Mouse (Mus musculus) neutrophil, adult 5-6 weeks (primary cell): ENCODE measurements around the gene B4galnt4. TPM values are rescaled to one million over a fixed set of nuclear protein-coding genes. Genes with fewer than 3 reads are reported as not detected.
"Not testable (repeated sequence)": the region's sequence is repeated elsewhere in the genome, so short reads cannot be mapped to it uniquely, and the experiment has no call there.

ENCODE experiments used
- ATAC-seq: fragments of 151-379, 151-347 bp; 2 replicates; pipeline ENCODE4 v1.8.0; 2017; ENCODE audit warnings: mild to moderate bottlenecking, moderate TSS enrichment; ENCODE audit not compliant: insufficient number of reproducible peaks, poor library complexity, low FRiP score, severe bottlenecking; ENCODE audit errors: extremely low read depth
- total RNA-seq: library from RNA; stranded (forward); fragments of 200-1000 nt; gene quantifications from 2 replicates; pipeline ENCODE4 v1.2.3, GENCODE M21; 2017

B4galnt4 gene
- total RNA-seq = not detected in 2 replicates

DNA sequence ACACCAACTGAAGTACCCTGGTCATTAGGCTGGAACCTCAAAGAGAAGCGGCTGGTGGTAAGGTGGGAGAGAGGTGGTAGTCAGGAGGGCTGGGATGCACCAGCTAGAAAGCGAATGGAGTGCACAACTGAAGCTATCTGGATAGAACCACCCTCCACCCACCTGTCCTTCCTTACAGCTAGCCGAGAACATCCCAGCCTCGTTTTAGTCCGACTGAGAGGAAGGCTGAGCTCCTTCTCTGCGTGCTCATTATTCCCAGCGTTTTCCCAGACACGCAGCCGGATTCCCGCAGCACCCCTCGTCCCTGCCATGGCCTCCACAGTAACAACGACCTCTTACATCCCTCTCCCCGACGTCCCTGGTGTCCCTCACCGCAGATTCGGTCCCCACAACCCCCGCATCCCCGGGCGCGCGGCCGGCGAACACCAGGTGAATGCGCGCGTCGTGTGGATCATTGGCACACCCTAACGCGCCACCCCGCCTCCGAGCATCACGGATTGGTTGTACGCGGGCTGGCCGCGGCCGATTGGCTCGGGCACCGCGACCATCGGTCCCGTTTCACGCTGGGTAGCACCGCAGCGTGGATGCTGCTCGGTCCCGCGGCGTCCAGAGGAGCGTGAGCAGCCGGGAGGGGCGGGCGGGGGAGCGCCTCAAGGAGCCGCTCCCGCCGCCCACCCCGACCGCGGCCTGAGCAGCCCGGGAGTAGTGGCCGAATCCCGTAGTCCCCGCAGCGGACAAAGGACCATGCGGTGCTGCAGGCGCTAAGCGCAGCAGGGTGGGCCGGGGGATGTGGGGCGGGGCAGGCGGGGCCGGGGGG, at the start of gene B4galnt4:
Gene B4galnt4, plus strand, starts transcription at position 679 of the 817 bp plus-strand sequence.
- no peak for ATAC-seq

DNA sequence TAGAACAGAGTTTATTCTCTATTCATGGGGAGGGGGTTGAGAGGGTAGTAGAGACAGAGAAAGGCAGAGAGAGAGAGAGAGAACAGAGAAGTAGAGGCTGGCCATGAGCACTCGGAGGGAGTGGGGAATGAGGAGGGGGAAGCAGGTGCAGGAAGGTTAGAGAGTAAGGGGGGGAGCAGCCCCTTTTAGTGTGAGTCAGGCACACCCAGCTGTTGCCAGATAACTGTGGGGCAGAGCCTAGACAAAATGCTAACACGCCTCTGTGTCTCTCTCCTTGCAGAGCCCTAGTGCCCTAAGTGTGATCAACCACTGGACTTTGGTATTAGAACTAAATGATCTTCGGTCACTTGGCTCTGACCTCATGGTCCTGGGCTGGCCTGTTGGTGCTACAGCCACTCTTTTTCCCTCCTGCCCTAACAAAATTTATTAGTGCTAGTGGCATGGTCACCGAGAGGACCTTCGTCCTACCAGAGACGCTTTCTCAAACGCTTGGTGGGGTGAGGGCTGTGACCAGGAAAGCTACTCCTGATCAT, 49.6 kb upstream of the B4galnt4 start:
- ATAC-seq = no peak

DNA sequence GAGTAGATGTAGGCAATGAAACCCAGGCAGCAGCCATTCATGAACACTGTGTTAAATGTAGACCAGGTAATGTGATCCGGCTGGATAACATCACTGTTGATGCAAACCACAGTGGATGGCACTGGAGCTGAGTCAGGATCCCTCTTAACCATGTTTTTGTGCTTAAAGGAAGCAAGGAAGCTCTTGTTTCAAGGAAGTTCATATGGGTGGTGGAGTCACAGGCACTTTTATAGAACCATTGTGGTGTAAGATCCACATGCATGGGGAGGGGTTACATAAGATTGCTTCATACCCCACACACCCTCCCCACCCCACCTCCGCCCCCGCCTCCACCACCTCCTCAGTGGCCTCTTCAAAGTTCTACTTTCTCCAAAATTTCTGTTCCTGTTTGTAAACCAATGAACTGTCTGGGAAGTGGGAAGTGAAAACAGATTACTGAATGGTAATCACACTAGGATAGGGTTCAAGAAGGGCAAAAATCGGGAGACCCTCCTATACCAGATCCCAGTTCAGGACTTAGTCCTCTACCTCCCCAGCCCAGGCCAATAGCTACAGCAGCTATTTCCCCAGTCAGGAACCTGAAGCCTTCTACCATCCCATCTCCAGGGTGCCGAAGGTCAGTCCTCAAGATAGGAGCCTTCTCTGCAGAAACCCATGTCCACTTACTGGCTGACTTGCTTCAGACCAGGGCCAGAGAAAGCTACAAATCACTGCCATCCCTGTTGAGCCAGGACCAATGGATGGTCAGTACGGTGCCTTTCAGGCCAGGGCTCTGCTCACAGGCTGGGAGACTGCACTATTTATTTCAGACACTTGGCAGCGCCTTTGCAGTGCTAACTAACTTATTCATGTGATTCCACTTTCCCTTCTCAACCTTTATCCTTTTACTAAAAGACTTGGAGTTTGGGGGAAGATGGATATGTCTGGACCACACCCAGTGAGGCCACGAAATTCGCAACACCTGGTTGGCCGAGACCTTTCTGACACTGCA, 43.9 kb upstream of the B4galnt4 start:
- peak; percentile 42; the same call in 1 of the 2 replicates for ATAC-seq

DNA sequence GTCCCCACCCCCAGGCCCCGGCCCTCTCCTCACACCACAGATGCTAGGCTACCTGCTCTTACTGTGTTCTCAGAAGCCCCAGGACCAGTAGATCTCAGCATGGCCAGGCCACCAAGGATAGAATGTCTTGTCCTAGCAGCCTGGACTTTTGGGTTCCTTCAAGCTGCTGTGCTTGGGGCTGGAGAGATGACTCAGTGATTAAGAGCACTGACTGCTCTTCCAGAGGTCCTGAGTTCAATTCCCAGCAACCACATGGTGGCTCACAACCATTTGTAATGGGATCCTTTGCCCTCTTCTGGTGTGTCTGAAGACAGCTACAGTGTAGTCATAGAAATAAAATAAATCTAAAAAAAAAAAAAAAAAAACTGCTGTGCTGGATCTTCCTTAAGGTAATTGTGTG, 43.1 kb upstream of the B4galnt4 start, which contains the start of gene Ifitm6:
Gene Ifitm6, minus strand, starts transcription at position 101 of the 400 bp plus-strand sequence.
- ATAC-seq = not testable (repeated sequence)

DNA sequence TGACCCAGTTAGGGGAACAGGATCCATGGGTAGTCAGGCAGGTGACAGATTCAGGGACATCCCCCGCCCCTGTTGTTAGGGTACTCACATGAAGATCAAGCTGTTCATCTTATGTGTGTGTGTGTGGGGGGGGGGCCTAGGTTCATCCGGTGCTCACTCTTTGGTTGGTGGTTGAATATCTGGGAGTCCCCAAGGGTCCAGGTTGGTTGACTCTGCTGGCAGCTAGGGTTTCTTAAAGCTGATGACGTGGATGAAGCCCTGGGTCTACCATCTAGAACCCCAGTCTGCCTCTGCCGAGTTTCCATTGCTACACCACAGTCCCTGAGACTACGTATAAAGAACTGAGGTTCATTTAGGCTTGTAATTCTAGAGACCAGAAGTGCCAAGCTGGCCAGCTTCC, 41.9 kb upstream of the B4galnt4 start:
- ATAC-seq = no peak

DNA sequence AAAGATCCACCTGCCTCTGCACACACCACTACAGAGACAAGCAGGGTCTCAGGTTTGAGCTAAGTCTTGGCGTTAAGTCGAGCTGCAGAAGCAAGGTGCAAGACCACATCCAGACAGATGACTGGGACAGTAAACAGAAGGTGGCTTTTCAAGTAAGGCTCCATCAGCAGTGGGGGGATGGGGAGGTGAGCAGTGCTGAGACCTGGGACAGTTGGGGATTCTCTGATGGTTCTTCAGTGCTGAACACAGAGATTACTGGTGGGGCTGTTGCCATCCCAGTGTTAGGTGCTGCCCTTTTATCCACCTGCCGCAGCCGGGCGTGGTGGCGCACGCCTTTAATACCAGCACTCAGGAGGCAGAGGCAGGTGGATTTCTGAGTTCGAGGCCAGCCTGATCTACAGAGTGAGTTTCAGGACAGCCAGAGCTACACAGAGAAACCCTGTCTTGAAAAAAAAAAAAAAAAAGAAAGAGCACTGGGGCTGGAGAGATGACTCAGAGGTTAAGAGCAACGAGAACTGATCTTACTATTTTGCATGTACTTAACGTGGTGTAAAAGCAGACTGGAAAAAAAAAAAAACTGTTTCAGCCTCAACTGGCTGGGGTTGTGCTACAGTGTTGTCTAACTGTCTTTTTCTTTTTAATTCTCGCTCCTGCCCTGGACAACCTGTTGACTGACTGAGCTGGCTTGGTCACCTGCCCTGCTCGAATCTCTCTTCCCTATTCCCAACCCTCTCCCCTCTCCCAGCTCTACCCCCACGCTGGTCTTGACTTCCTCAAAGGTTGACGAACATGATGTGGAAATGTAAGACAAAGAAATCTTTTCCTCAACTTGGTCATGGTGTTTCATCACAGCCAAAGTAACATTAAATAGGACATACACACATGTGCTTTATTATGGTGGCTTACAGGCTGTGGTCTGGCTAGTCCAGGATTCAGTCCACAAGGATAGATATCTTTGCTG, 39.1 kb upstream of the B4galnt4 start:
- peak; percentile 31; the same call in 1 of the 2 replicates for ATAC-seq

DNA sequence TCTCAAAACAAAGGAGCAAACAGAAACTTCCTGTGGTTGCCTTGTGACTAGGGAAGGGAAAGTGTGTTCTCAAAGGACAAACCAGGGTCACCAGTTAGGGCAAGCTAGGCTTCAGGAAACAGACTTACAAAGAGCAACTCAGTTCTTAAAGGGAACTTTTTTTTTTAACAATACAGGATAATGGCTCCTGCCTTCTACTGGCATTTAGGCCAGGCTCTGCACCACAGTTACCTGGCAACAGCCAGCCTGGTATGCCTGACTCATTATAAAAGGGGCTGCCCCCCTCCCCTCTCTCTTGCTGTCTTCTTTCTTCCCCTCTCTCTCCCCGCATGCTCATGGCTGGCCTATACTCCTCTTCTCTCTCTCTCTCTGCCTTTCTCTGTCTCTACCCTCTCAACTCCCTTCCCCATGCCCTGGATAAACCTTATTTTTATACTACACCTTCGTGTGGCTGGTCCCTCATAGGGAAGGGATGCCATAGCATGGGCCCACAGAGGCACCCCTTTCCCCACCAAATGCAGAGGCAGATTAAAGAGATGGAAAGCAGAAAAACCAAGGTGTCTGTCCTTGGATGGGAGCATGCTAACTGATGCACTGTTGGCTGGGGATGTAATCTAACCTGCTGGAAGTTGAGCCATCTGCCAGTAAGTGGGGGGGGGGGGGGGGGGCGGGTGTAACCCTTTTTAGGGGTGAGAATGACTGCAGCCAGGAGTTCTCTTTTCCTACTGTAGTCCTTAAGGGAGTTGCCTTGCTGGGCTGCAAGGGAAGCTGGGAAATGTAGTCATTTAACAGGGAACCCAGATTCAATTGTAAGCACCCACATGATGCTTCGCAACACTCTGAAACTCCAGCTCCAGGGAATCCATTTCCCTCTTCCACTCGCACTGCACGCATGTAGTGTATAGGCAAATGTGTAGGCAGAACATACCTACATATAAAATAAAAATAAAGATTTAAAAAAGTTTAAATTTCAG, 35.8 kb upstream of the B4galnt4 start:
- no peak for ATAC-seq

DNA sequence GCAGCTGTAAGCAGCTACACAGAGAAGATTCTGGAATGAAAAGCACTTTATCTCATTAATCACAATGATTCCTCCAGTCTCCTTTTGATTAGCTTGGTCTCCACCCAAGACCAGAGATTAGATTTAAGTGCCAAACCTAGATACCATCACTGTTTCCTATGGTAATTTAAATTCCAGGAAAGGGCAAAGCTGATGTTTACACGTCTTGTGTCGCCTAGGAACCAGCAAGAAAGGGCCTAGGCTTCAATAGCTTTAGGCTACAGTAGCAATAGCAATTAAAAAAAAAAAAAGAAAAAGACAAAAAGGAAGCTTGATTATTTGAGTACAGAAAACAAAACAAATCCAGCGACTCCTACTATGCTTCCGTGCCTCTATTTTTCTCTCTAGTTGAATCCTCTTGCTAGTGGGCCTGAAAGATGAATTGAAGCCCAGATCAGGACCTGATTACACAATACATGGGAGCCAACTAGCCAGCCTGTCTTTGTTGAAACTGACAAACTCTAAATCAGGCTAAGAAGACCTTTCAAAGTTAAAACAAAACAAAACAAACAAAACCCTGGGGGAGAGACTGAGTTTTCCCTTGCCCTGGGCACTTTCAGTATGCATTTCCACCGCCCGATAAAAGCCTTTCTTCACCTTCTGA, 34.7 kb upstream of the B4galnt4 start:
- ATAC-seq = no peak

DNA sequence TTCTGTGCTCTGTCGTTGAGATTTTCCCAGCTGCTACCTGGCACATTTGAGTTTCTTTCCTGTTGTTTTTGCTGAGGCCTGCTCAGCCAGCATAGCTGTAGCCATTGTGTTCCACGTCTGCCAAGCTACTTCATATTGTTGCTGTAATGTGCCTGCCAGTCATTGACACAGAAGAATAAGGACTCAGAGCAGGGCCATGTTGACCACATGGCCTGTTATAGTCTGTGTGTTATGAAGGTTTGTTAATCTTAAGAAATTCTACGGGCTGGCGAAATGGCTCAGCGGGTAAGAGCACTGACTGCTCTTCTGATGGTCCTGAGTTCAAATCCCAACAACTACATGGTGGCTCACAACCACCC, 34.2 kb upstream of the B4galnt4 start:
- ATAC-seq = no peak

DNA sequence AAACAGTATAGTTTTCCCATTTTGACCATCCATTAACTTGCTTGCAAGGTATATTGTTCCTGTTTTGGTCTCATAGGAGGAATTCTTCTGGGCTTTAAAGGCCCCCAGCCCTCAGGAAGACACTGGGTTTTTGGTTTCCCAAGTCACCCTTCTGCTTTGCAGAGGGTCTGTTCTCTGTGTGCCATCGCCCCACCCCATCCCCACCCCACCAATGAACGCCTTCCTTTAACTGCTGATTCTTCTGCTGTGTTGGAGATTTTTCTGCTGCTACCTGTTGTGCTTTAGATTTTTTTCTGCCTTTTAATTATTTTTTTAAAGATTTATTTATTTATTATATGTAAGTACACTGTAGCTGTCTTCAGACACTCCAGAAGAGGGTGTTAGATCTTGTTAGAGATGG, 32.1 kb upstream of the B4galnt4 start, which contains the start of gene Gm17387:
Gene Gm17387, plus strand, starts transcription at position 301 of the 400 bp plus-strand sequence.
- no peak for ATAC-seq

DNA sequence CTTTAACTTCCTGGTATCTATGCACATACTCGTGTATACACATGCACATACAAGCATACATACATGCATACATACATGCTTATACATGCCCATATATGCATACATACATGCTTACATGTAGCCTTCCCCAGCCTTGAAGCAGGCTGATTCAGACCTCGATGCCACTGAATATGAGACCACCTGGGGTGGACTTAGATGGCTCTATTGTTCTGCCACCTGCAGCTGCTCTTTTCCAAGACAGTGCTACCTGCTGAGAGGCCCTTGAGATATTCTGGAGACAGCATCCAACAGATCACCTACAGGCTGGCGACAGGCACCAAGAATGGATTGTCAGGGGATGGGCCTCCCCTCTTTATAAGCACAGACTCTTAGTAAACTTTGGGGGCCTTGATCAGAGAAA, 30.5 kb upstream of the B4galnt4 start:
- ATAC-seq = no peak

DNA sequence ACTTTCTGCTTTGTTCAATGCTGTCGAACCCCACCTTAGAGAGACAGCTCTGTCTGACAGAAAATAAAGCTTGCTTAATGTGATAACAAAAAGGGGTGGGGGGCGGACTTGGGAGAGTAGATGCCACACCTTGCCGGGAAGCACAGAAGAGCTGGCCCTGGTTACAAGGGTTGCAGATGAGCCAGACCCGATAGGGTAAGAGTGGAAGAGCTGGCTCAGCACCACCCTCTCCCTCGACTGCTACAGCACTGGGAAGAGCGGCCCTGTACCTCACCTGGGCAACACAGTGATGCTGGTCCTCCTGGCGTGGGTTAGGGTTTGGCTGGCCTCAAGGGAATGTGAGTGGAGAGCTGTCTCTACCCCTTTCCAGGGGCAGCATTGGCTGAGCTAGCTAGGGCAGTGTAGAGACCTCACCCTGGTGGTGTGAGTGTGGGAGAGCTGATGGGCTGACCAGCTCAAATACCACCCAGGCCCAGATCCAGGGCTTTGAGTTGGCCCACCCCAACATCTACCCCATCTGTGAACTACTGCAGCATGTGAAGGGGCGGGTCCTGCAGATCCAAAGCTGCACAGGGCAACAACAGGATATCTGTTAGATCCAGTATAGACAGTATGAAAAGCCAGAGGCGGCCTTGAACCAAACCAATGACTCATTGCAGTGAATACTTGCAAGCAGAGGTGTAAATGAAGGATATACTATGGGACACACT, 28.3 kb upstream of the B4galnt4 start:
- ATAC-seq = no peak

DNA sequence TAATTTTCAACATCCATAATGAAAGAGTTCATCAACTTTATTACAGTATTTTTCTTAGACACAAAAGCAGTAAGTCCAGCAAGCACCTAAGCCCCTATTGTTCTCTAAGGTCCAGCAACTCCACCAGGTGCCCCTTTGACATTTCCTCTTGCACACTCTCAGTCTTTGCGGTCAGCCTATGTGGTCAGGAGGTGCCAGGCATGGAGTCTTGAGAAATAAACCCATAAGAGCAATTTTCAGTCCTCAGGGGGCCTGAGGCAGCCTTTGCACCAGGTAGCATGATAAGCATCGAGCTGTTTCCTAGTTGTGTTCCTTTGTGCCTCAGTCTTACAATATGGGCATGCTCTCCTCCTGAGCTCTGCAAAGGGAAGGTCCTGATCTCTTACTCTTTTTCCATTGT, 24.3 kb upstream of the B4galnt4 start:
- ATAC-seq = not testable (repeated sequence)

DNA sequence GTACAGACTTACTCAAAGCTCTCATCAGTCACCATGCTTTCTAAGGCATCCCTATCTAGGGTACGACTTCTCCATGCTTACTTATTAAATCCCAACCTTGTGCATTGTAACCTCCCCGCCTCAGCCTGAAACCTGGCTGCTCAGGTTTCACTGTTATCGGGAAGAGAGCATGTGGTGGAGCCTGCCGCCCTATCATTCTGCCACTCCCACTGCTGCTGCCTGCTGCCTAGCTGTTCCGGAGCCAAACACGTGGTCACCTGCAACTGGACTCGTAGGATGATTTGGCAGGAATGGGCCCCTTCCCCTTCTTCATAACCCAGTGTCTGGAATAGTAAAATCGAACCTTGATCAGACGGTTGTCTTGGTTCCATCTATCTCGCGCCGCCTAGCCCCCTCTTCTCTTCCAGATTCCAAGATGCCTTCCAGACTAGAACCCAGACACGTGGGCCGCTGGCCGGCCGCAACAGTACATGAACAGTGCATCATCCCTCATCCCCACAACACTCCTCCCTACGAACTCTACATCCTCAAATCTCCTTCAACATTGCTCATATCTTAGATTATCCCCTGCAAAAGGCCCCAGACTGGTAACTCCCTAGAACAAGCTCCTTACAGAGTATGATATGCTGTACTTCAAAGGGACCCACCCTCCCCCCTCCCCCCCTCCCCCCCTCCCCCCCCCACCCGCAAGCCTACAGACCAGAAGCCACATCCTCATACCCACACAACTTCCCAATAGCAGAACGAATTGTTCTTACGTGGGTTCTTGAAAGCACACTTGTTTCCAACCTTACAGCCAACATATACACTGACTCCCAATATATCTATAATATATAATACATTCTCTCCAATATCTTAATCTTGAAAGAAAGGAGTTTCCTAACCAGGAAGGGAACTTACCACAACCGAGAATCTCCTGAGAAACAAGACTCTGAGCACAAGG, 22.5 kb upstream of the B4galnt4 start:
- ATAC-seq = peak; percentile 23; the same call in 1 of the 2 replicates
